Mouse (Mus musculus): ENCODE measurements at regions not wholly inside any gene's neighbourhood (a gene's known extent, or its start where the extent isn't known, plus 50 kb on each side); places are given as distances from the start of the nearest gene placed in this dataset.
"Not testable (repeated sequence)": the region's sequence is repeated elsewhere in the genome, so short reads cannot be mapped to it uniquely, and the experiment has no call there.

DNA sequence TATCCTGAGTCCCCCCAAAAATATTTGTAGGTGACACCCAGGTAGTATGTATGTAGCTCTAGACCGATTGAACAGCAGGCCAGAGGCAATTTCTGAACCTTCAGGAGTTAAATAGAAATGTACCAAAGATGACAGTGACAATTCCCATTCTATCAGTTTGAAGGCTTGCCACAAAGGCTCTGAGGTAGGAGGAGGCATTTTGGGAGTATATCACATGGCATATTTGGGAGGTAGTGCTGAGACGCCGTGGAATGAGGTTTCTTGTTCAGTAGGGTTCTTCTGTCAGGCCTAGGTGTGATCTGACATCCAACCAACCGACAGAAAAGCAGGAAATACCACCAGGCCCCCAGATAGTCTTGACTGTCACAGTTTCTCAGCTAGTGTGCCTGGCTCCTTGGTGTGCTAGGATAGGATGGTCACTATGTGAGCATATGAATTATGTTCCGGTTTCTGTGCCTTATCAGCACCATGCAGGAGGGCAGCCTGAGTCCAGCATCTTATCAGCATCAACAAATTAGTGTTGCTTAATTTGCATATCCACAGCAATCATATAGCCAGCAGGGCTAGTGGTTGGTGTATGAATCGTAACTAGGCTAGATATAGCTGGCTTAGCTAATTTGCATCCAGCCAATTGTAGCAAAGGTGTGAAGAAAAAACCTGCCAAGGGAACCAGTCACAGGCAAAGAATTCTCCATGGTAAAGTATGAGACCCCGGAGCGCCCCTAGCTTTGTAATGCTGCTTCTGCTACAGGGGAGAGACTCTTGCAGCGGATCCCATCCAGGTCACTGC lies 136.3 kb upstream of the Bcor start:
- DNase-seq = no peak

- DNase-seq = peak; percentile 6
Observed at GRCm38 (mm10) chrX:12298609-12299008, 138.5 kb upstream of the Bcor start.

DNA sequence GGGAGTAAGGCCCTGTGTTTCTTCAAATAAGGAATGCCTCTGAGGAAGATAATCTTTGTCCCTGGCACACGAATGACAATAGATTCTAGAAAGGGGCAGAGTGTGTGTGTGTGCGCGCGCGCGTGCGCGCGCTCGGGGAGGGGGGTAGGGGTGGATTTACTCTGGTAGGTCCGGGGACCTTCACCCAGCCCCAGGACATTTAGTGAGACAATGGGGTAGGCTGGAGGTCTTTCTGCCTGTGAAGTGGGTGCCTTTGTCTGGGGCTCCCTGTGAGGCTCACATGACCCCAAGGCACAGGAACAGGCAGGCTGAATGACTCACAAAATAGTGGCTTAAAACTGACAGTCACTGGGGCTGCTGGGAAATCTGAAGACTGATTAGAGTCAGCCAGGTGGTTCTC lies 139.1 kb upstream of the Bcor start:
- DNase-seq = no peak

DNA sequence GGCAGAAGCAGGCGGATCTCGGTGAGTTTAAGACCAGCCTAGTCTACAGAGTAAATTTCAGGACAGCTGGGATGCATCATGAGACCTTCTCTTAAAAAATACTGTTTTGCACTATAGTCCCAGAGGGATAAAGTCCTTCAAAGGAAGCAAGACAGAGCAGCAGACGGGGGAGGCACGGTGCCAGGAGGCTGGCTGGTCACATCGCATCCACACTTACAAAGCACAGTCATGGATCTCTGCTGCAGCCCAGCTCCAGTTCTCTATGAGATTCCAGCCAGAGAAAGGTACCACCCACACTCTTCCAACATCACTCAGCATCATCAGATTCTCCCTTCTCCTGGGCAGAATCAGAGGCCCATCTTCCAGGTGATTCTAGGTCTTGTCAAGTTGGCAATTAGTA lies 144.5 kb upstream of the Bcor start:
- no peak for DNase-seq

- DNase-seq = no peak
Observed at GRCm38 (mm10) chrX:12306940-12307339, 146.8 kb upstream of the Bcor start.

- no peak for DNase-seq
Observed at GRCm38 (mm10) chrX:12312534-12312933, 152.4 kb upstream of the Bcor start.

DNA sequence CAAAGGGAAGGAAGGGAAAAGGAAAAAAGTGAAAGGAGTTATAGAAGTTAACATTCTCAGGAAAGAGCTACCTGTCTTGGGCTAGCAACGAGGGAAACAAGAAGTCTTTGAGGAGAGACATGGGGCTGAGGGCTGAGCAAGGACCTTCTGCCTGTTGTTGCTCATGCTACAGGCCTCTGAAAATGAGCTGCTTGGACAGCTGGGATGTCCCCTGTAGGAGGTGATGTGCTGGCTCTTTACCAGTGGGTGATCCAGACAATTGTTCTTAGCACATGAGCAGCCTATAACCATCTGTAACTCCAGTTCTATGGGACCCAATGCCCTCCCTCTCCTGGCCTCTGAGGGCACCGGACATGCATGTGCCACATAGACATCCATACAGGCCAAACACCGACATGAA lies 155.5 kb upstream of the Bcor start:
- DNase-seq = no peak

DNA sequence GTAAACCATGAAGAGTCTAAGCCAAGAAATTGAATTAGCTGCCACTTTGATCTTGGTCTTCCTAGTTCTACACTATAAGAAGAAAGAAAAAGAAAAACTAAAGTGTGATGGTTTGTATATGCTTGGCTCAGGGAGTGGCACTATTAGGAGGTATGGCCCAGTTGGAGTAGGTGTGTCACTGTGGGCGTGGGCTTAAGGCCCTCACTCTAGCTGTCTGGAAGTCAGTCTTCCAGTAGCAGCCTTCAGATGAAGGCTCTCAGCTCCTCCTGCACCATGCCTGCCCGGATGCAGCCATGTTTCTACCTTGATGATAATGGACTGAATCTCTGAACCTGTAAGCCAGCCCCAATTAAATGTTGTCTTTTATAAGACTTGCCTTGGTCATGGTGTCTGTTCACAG lies 157.3 kb upstream of the Bcor start:
- DNase-seq = not testable (repeated sequence)

- no peak for DNase-seq
Observed at GRCm38 (mm10) chrX:12318848-12319651, 158.9 kb upstream of the Bcor start.

- DNase-seq = no peak
Observed at GRCm38 (mm10) chrX:12322453-12322852, 162.3 kb upstream of the Bcor start.

DNA sequence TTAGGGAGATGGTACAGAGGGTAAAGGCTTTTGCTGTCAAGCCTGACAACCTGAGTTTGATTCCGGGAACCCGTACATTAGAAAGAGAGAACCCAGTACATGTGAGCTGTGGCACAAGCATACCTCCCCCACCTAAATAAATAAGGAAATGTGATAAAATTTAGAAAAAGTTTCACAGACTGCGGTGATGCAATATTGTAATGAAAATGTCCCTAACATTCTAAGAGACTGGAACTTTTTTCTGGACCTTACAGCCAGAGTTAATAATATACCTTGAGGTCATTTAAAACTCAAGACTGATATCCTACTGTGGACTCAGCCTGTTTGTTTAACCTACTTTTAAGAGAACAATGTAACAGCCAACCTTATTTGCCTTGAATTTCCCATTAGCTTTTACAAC lies 163.1 kb upstream of the Bcor start:
- no peak for DNase-seq

DNA sequence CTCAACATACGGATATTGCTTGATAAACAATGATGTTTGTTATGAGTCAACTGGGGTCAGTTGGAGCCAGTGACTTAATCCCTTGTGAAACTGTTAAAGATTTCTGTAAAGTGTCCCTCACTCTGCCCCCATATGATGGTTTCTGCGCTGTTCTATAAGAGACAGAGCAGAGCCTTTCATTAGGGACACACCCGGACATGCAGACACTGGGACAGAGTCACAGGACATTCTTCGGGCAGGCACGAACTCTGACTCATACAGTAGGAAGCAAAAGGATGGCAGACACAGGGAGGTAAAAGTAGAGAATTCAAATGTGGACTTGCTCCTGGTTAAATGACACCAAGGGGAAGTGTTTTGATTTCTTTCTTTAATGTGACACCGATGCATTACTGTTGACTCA lies 163.7 kb upstream of the Bcor start:
- DNase-seq = no peak

DNA sequence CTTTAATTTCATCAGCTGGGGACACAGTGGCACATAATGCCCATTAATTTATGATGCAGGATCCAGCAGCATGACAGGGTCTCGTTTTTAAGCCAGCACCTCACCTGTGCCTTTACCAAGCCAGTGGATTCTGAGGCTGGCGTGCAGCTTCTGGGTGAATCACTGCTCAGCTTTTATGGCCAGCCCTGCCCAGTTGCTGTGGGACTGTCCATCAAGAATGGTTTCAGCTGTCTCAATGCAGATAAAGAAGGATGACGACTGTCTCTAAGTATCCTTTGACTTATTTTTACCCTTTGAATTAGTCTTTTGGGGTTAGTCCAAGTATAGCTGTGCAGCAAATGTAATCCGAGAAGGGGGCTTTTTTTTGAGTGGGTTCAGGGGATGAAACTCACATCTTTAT lies 167.3 kb upstream of the Bcor start:
- no peak for DNase-seq

DNA sequence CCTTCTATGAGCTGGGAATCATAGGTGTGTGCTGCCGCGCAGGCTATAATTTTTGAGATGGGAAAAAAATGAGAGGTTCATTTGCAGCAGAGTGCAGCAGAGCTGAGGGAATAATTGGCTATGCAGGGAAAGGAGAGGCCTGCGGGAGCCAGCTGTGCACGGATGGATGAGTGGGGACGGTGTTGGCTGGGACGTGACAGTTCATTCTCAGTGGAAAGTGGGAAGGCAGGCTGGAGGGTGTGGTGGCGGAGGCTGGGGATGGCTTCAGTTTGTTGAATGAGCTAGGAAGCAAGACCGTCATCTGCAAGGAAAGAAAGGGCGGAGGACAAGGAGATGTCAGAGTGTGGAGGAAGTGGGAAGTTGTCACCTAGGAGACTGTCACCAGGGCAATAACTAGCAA lies 180.4 kb upstream of the Bcor start:
- no peak for DNase-seq

- no peak for DNase-seq
Observed at GRCm38 (mm10) chrX:12341356-12341965, 181.3 kb upstream of the Bcor start.

- DNase-seq = no peak
Observed at GRCm38 (mm10) chrX:12344805-12345555, 184.8 kb upstream of the Bcor start.

- no peak for DNase-seq
Observed at GRCm38 (mm10) chrX:12346856-12347255, 186.7 kb upstream of the Bcor start.

GRCm38 (mm10) chrX:12348117-12348516 lies 188.0 kb upstream of the Bcor start:
- no peak for DNase-seq

DNA sequence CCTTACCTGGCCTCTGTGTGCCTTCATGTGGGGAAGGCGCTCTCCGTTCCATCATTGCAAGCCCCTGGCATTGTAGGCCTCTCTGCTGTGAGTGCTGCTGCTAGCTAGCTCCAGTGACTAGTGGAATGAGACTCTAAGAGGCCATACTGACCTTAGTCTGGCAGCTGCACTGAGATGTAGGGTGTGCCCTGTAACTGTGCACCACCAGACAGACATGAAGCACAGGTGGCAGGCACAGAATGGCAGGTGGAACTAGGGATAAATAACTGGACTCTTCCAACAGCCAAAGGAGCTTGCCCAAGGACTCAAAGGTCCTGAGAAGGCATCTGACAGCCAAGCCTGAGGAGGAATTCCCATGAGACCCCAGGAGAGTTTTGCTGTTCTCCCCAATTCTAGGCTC lies 194.7 kb upstream of the Bcor start:
- DNase-seq = no peak

- DNase-seq = no peak
Observed at GRCm38 (mm10) chrX:12358026-12358425, 197.9 kb upstream of the Bcor start.

GRCm38 (mm10) chrX:12365582-12366323 lies 205.6 kb upstream of the Bcor start:
- no peak for DNase-seq

- no peak for DNase-seq
Observed at GRCm38 (mm10) chrX:12366801-12367200, 206.6 kb upstream of the Bcor start.

Measured in cerebellum, adult 11-12 months (tissue).